8 mouse cellular contexts compared by ENCODE assay signal in the genomic region with DNA sequence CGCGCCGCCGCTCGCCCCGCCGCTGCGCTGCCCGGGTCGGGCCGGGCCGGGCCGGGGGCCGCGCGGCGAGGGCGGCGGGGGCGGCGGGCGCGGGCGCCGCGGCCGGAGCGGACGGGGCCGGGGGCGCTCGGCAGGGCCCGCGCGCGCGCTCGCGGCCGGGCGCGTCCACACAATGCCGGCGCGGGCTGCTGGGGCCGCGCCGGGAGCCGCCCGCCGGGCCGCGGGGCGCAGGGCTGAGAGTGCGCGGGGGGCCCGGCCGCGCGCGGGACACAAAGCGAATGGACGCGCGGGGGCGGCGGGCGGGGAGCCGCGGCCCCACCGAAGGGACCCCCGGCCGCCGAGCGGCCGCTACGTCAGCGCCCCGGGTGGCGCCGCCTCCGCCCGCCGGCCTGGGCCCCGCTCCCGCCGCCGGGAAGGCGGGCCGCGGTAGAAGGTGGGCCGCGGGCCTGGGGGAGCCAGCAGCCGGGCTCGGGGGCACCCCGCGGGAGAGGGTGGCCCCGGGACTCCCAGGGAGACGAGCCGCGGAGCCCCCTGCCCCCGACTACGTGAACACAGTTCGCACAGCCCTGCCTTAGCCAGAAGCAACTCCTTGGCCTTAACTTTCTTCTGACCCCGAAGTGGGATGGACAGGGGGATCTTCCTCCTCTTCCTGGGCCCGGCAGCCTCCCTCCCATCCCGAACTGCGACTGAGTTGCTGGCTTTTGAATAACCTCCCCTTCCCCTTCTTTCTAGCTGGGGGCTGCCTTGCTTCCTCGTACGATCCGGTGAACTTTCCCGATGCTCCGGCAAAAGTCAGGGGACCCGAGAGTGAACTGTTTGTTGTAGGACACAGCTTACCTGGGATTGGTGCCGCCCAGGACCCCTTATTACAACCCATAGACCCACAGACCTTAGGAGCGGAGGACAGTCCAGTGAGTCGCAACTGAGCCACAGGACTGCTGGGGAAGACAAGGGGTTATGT. TPM values are rescaled to one million over a fixed set of nuclear protein-coding genes. Genes with fewer than 3 reads are reported as not detected.
DNase-seq lines count a peak whose midpoint lies in the region; ATAC-seq lines count a peak whose summit lies in the region.

A gene (minus strand): TSS at position 349 of the 961 bp plus-strand sequence.

- H3K4me3 ChIP-seq in intestine, embryonic 15.5 days (replicated peaks), result peak within 1 kb of the TSS; percentile 90
- H3K4me3 ChIP-seq in liver, embryonic 12.5 days, result peak within 1 kb of the TSS; percentile 92

- no peaks in the 10 kb centered on the region for H3K9me3 ChIP-seq in intestine, embryonic 15.5 days
- H3K9me3 ChIP-seq in liver, embryonic 12.5 days (replicated peaks), result no peaks in the 10 kb centered on the region

- H3K27ac ChIP-seq in intestine, embryonic 15.5 days, result peak within 1 kb of the TSS; percentile 95
- H3K27ac ChIP-seq in liver, embryonic 12.5 days, result peak within 1 kb of the TSS; percentile 91

- peaks cover 30% of the 10 kb centered on the region for H3K4me1 ChIP-seq in intestine, embryonic 15.5 days (replicated peaks)
- H3K4me1 ChIP-seq in liver, embryonic 12.5 days, result peaks cover 66% of the 10 kb centered on the region

- H3K9ac ChIP-seq in intestine, embryonic 15.5 days, result peak within 1 kb of the TSS; percentile 99
- H3K9ac ChIP-seq in liver, embryonic 12.5 days, result peak within 1 kb of the TSS; percentile 99

- peak; percentile 61 for DNase-seq in urinary bladder, adult 2 months (ENCODE audit: low spot score)
- no peak for DNase-seq in urinary bladder, postnatal 10 days (ENCODE audit: low spot score)
- peak; percentile 49 for DNase-seq in embryo, embryonic 10 days (ENCODE audit: low spot score)
- DNase-seq in naive thymus-derived CD4-positive, alpha-beta T cell, adult 2 months (ENCODE audit: low read depth), result peak; percentile 60
- DNase-seq in urinary bladder, postnatal 25 days (ENCODE audit: low spot score), result no peak

- peak; percentile 3; the same call in 1 of the 2 replicates for ATAC-seq in granulocyte monocyte progenitor cell, adult 5-6 weeks (replicated peaks; ENCODE audit: poor library complexity, severe bottlenecking)
- peak; percentile 61 for ATAC-seq in intestine, embryonic 15.5 days
- peak; percentile 53 for ATAC-seq in liver, embryonic 12.5 days

- no peaks in the 10 kb centered on the region for H3K36me3 ChIP-seq in intestine, embryonic 15.5 days
- 0 out of 2 replicates have a peak, but pooled peaks cover 3% of the 10 kb centered on the region for H3K36me3 ChIP-seq in liver, embryonic 12.5 days

- H3K27me3 ChIP-seq in intestine, embryonic 15.5 days (replicated peaks), result no peaks in the 10 kb centered on the region
- H3K27me3 ChIP-seq in liver, embryonic 12.5 days (replicated peaks), result no peaks in the 10 kb centered on the region

- under 1% methylated on average over 89 of the region's 117 CpGs for WGBS in intestine, embryonic 15.5 days
- under 1% methylated on average over 46 of the region's 117 CpGs for WGBS in liver, embryonic 12.5 days (ENCODE audit: insufficient replicate concordance)

- peak within 1 kb of the TSS; percentile 87 for H3K4me2 ChIP-seq in intestine, embryonic 15.5 days (replicated peaks)
- H3K4me2 ChIP-seq in liver, embryonic 12.5 days, result peak within 1 kb of the TSS; percentile 95

RNA-seq across cellular contexts. Expression of the gene that starts here (rescaled TPM):
- 15.9 and 27.2 TPM in 2 replicates for polyA plus RNA-seq in urinary bladder, adult 2 months (2012; rRNA removed)
- 16.7 and 26.7 TPM in 2 replicates for total RNA-seq in granulocyte monocyte progenitor cell, adult 5-6 weeks (2014; fragmentation: Nextera tagmentation)
- total RNA-seq in granulocyte monocyte progenitor cell, adult 5-6 weeks (2017), result 6.4 and 7.2 TPM in 2 replicates
- polyA plus RNA-seq in intestine, embryonic 15.5 days (2015; fragmentation: Nextera tagmentation; extraction: Ambion mirVana), result 5.5 and 6.3 TPM in 2 replicates
- polyA plus RNA-seq in liver, embryonic 12.5 days (2016; fragmentation: Nextera tagmentation; extraction: Ambion mirVana), result 2.9 and 3.1 TPM in 2 replicates

Comparison
In these comparisons a context has a peak if more than half of its experiments do, and no peak if none do; other contexts are left out.
1. DNase-seq: peak in urinary bladder, adult 2 months (single experiment), embryo, embryonic 10 days (single experiment) and naive thymus-derived CD4-positive, alpha-beta T cell, adult 2 months (single experiment); none in urinary bladder, postnatal 10 days (single experiment) and urinary bladder, postnatal 25 days (single experiment).
2. ATAC-seq: peak in every context shown above with its lines; median percentile 61 in intestine, embryonic 15.5 days; 53 in liver, embryonic 12.5 days; 3 in granulocyte monocyte progenitor cell, adult 5-6 weeks.